Mouse (Mus musculus) v-Abl transformed pro-B cells (cell line): ENCODE measurements around the gene Inhbe.

Source experiments
- in situ Hi-C, 2 experiments: fragments of 400-800 bp; cut with MboI; formaldehyde crosslinking; loops; one replicate each; pipeline ENCODE4 v1.15.1; 2025; ENCODE audit not compliant: unreplicated experiment in 2 of 2

Inhbe gene

GRCm38 (mm10) chr10:127349810-127350209 is 4.4 kb downstream of the Inhbe start:
- in situ Hi-C loops, result loop anchor here in 1 of 2 experiments (25.0 kb wide), 1 partner anchor 562 kb away; no protein-coding TSS in a partner anchor

DNA sequence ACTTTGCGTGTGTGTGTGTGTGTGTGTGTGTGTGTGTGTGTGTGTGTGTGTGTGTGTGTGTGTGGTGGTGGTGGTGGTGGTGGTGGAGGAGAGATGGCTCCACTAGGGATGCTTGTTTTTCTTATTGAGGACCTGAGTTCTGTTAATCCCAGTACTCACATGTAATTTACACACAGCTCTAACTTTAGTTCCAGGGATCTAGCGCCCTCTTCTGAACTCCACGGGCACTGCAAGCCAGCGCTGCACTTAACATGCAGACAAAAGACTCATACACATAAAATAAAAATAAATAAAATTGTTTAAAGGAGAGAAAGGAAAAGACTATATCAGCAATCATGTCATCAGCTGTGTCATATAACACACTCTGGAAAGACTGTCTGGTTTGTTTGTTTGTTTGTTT is 5.3 kb downstream of the Inhbe start:
- in situ Hi-C loops, result no loop called here

- in situ Hi-C loops, result no loop called here
Observed at GRCm38 (mm10) chr10:127346173-127346572, 8.0 kb downstream of the Inhbe start.

GRCm38 (mm10) chr10:127343029-127343428 is 11.2 kb downstream of the Inhbe start:
- in situ Hi-C loops, result no loop called here

GRCm38 (mm10) chr10:127341891-127342639 is 12.1 kb downstream of the Inhbe start, which contains the start of gene Gli1:
Gli1 (minus strand) TSS chr10:127341974.
- in situ Hi-C loops, result no loop called here

GRCm38 (mm10) chr10:127341360-127341690 is 12.9 kb downstream of the Inhbe start:
- in situ Hi-C loops, result no loop called here

GRCm38 (mm10) chr10:127340577-127341359 is 13.4 kb downstream of the Inhbe start:
- in situ Hi-C loops, result no loop called here

- in situ Hi-C loops, result loop anchor here in 1 of 2 experiments (5.0 kb wide), 2 partner anchors 163 to 213 kb away; no protein-coding TSS in a partner anchor
Observed at GRCm38 (mm10) chr10:127339683-127340576, 14.3 kb downstream of the Inhbe start.

- in situ Hi-C loops, result loop anchor here in 1 of 2 experiments (5.0 kb wide), 2 partner anchors 162 to 212 kb away; no protein-coding TSS in a partner anchor
Observed at GRCm38 (mm10) chr10:127338930-127339682, 15.1 kb downstream of the Inhbe start.

DNA sequence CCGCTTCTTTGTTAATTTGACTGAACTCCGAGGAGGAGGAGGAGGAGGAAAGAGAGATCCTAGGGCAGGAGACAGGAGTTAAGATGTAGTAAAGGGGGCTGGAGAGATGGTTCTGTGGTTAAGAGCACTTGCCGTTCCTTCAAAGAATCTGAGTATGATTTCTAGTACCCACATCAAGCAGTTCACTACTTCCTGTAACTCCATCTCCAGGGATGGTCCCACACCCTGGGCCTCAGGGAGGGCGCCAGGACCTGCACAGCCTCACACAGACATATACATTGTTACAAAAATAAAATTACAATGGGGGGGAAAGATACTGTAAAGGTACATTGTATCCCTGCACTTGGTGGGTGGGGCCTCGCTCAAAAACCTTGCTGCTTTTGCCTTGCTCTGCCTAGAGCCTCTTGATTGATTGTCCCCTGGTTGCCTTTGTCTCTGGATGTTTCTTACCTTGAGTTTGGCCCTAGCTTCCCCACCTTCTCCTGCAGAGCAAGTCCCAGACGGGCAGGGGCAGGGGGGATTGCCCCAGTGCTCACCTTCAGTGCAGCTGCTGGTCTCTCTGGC is 16.6 kb downstream of the Inhbe start:
- in situ Hi-C loops, result loop anchor here in 1 of 2 experiments (5.0 kb wide), 2 partner anchors 160 to 210 kb away; no protein-coding TSS in a partner anchor

DNA sequence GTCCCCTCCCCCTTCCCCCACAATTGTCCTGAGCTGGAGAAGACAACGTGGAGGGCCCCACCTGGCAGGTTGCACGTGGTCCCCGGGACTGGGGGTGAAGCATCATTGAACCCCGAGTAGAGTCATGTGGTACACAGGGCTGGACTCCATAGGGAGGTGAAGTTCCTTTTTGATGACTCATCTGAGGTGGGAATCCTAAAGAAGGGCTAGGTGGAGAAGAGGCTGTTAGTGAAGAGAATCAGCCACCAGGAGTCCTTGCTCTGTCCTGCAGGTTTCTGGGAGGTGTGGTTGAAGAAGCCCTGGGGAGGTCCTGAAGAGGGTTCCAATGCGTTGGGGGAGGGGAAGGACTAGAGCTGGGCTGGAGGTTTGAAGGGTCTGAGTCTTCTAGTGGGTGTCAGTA is 17.3 kb downstream of the Inhbe start:
- in situ Hi-C loops, result loop anchor here in 1 of 2 experiments (5.0 kb wide), 2 partner anchors 160 to 210 kb away; no protein-coding TSS in a partner anchor

- in situ Hi-C loops, result loop anchor here in 1 of 2 experiments (5.0 kb wide), 2 partner anchors 158 to 208 kb away; no protein-coding TSS in a partner anchor
Observed at GRCm38 (mm10) chr10:127335271-127335670, 18.9 kb downstream of the Inhbe start.

DNA sequence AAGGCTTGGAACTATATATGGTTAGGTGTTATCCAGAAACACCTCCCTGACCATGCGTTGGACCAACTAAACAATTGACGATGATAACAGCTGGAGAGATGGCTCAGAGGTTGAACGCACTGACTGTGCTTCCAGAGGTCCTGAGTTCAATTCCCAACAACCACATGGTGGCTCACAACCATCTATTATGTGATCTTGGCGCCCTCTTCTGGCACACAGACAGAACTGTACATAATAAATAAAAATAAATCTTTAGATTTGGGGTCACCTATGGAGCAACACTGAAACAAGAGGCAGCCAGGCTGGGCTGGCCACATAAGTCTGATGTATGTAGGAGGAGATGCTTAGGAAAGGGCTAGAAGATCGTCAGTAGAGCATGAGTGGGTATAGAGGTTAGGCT is 21.1 kb downstream of the Inhbe start:
- in situ Hi-C loops, result loop anchor here in 1 of 2 experiments (5.0 kb wide), 1 partner anchor 156 kb away; no protein-coding TSS in a partner anchor

GRCm38 (mm10) chr10:127332211-127332874 is 21.9 kb downstream of the Inhbe start:
- in situ Hi-C loops, result loop anchor here in 1 of 2 experiments (5.0 kb wide), 1 partner anchor 155 kb away; no protein-coding TSS in a partner anchor

DNA sequence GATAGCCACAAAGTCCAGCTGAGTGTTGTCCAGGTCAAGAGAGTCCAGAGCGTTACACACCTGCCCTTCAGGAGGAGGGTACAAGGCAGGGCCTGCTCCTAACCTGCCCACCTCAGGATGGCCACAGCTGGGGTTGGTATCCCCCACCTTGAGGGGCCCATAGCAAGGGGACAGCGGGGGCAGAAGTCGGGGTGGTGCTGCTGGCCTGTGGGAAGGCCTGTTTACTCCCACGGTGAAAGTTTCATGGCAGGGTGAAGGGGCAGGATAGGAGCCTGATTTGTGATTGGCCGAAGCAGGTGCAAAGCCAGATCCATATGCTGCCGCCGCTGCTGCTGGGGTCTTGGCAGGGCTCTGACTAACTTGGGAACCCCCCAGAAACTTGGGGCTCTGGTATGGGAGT is 24.0 kb downstream of the Inhbe start:
- in situ Hi-C loops, result loop anchor here in 1 of 2 experiments (5.0 kb wide), 1 partner anchor 153 kb away; no protein-coding TSS in a partner anchor

DNA sequence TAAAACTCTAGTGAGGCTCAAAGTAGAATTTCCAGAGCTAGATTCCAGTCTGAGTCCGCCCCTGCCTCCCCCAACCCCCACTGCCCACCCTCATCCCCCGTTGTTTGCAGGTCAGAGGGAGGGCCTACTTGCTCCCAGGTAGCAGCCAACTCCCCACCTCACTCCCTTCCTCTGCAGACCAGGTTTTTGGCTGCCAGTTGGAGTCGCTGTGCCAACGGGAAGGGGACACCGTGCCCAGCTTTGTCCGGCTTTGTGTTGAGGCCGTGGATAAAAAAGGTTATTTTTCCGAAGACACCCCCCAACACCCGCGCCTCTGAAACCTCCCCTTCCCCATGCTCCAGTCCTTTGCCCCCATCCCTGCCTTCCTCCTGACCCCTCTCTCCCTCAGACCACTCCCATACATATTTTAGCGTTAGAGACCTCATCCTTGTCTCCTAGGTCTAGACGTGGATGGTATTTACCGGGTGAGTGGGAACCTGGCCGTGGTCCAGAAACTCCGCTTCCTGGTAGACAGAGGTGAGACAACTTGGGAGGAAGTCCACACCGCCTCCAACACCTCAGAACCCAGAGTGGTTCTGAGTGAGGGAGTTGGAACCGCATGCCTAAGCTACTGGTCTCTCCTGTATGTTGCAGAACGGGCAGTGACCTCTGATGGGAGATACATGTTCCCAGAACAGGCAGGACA is 26.6 kb downstream of the Inhbe start:
- in situ Hi-C loops, result no loop called here

DNA sequence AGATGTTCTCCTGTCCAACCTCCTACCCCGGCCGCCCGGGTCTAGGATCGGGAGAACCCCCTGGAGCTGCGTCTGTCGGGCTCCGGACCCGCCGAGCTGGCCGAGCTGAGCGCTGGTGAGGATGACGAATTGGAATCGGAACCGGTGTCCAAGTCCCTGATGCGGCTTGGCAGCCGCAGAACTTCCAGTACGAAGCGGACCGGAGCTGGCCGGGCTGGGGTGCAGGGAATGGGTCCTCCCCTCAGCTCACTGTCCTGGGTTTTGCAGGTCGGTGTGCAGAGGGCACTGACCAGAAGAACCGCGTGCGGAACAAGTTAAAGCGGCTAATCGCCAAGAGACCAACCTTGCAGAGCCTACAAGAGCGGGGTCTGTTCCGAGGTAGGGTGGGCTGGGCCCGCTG is 27.4 kb downstream of the Inhbe start:
- in situ Hi-C loops, result no loop called here
